Mouse (Mus musculus) liver, postnatal 0 days (tissue): ENCODE measurements at regions not wholly inside any gene's neighbourhood (a gene's known extent, or its start where the extent isn't known, plus 50 kb on each side); places are given as distances from the start of the nearest gene placed in this dataset.
A peak's percentile ranks its signal among the peaks of the same experiment; 100 is the strongest.

Source experiments
- ATAC-seq: fragments of 200-750 bp; cut with Nextera tagmentation; 2 replicates; pipeline ENCODE4 v1.8.0; 2017; ENCODE audit warnings: mild to moderate bottlenecking, moderate library complexity
- DNase-seq: peaks from one replicate; pipeline ENCODE4 v3.0.0-alpha.2; 2016
- H3K27ac ChIP-seq: fragments of 300-500 bp; sonication (generic); 2 replicates; pipeline ENCODE4 v1.5.1; 2014; ENCODE audit warnings: antibody characterized with exemption, moderate library complexity, mild to moderate bottlenecking, low read depth
- H3K27me3 ChIP-seq: fragments of 300-500 bp; sonication (generic); 2 replicates; pipeline ENCODE4 v1.6.1; 2014; ENCODE audit warnings: low read length, control low read depth, mixed read lengths; ENCODE audit not compliant: insufficient read depth
- H3K36me3 ChIP-seq: fragments of 300-500 bp; sonication (generic); replicated peaks from 2 replicates; pipeline ENCODE4 v1.6.1; 2014; ENCODE audit warnings: mild to moderate bottlenecking, control low read depth, low read length, moderate library complexity, mixed read lengths; ENCODE audit not compliant: insufficient read depth
- H3K4me1 ChIP-seq: fragments of 300-500 bp; sonication (generic); 2 replicates; pipeline ENCODE4 v1.6.1; 2014; ENCODE audit warnings: antibody characterized with exemption, mild to moderate bottlenecking, control low read depth; ENCODE audit not compliant: insufficient read depth
- H3K4me2 ChIP-seq: fragments of 300-500 bp; sonication (generic); 2 replicates; pipeline ENCODE4 v1.6.1; 2014; ENCODE audit warnings: low read depth, mild to moderate bottlenecking, low read length, moderate library complexity, mixed read lengths
- H3K4me3 ChIP-seq: fragments of 300-500 bp; sonication (generic); 2 replicates; pipeline ENCODE4 v1.5.1; 2014; ENCODE audit warnings: low read depth, low read length
- H3K9ac ChIP-seq: fragments of 300-500 bp; sonication (generic); replicated peaks from 2 replicates; pipeline ENCODE4 v1.6.1; 2014; ENCODE audit warnings: mild to moderate bottlenecking, moderate library complexity
- H3K9me3 ChIP-seq: fragments of 300-500 bp; sonication (generic); 2 replicates; pipeline ENCODE4 v1.6.1; 2016; ENCODE audit warnings: mild to moderate bottlenecking, control low read depth, low read length, mixed read lengths
- CTCF ChIP-seq: sonication (generic); IDR thresholded peaks from 2 replicates; pipeline ENCODE4 v1.5.1; 2016; ENCODE audit warnings: antibody characterized with exemption, low read depth
- EP300 ChIP-seq: IDR thresholded peaks from 2 replicates; pipeline ENCODE4 v1.6.1; 2016; ENCODE audit warnings: antibody characterized with exemption, low read depth, mild to moderate bottlenecking
- WGBS: fragments of 180-500 bp; shearing (Covaris S2); extraction: QIAGEN DNeasy Blood & Tissue Kit; methylation state at CpG from one replicate; pipeline ENCODE4 v1.1.7; 2014; ENCODE audit not compliant: insufficient replicate concordance; 5-methylcytosine and 5-hydroxymethylcytosine counted together

- Histone ChIP-seq H3K4me2 (no peak overlapping the region), H3K4me1 (peaks cover 17% of the 10 kb centered on the region), H3K27ac (no peak overlapping the region), H3K4me3 (no peak overlapping the region), H3K9me3 (no peaks in the 10 kb centered on the region), H3K9ac (no peak overlapping the region), H3K27me3 (no peaks in the 10 kb centered on the region), H3K36me3 (no peaks in the 10 kb centered on the region)
- TF ChIP-seq EP300 (no peak), CTCF (peak; percentile 46)
- 83% methylated on average over 5 of the region's 5 CpGs for WGBS
- no peak for ATAC-seq
- no peak for DNase-seq
Observed at GRCm38 (mm10) chr17:84030699-84031098, 157.0 kb downstream of the Zfp36l2 start.

GRCm38 (mm10) chr17:84028157-84028970 lies 159.4 kb downstream of the Zfp36l2 start:
- Histone ChIP-seq H3K9me3 (peaks cover 3% of the 10 kb centered on the region; the same call in 1 of the 2 replicates), H3K4me3 (no peak overlapping the region), H3K4me2 (peak overlapping the region; percentile 24), H3K36me3 (no peaks in the 10 kb centered on the region), H3K9ac (no peak overlapping the region), H3K27ac (no peak overlapping the region), H3K4me1 (peaks cover 8% of the 10 kb centered on the region), H3K27me3 (no peaks in the 10 kb centered on the region)
- TF ChIP-seq EP300: no peak
- TF ChIP-seq CTCF: peak; percentile 98
- DNase-seq: peak; percentile 90
- 21% methylated on average over 26 of the region's 27 CpGs for WGBS
- peak; percentile 77 for ATAC-seq

DNA sequence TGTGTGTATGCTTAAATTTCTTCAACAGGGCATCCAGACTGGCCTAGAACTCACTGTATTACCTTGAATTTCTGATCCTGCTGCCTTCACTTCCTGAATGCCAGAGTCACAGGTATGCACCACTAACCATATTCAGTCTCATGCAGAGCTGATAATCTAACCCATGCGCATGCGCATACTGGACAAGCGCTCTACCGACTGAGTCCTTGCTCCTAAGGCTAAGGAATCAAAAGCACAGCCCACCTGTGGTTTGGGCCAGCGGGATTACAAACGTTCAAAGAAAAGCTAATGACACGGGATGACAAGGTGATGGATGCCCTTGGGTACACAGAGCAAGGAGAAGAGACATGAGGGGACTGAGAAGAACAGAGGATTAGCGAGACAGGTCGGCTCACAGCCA lies 160.5 kb downstream of the Zfp36l2 start:
- no peak overlapping the region for H3K4me3 ChIP-seq
- peaks cover 3% of the 10 kb centered on the region; the same call in 1 of the 2 replicates for H3K9me3 ChIP-seq
- H3K4me2 ChIP-seq: no peak overlapping the region
- no peak overlapping the region for H3K27ac ChIP-seq
- no peak for ATAC-seq
- no peak overlapping the region for H3K9ac ChIP-seq
- no peaks in the 10 kb centered on the region for H3K36me3 ChIP-seq
- DNase-seq: no peak
- no peak for TF ChIP-seq EP300
- TF ChIP-seq CTCF: no peak
- 70% methylated on average over 9 of the region's 9 CpGs for WGBS
- no peaks in the 10 kb centered on the region for H3K27me3 ChIP-seq
- peaks cover 6% of the 10 kb centered on the region for H3K4me1 ChIP-seq

- H3K4me2 ChIP-seq: no peak overlapping the region
- no peaks in the 10 kb centered on the region for H3K36me3 ChIP-seq
- TF ChIP-seq CTCF (no peak), EP300 (no peak)
- no peak overlapping the region for H3K9ac ChIP-seq
- H3K27ac ChIP-seq: no peak overlapping the region
- no peaks in the 10 kb centered on the region for H3K27me3 ChIP-seq
- peak; percentile 68 for ATAC-seq
- DNase-seq: peak; percentile 74
- peaks cover 3% of the 10 kb centered on the region; the same call in 1 of the 2 replicates for H3K9me3 ChIP-seq
- no peak overlapping the region for H3K4me3 ChIP-seq
- H3K4me1 ChIP-seq: peaks cover 6% of the 10 kb centered on the region
- WGBS: 21% methylated on average over 9 of the region's 9 CpGs
Observed at GRCm38 (mm10) chr17:84026110-84026509, 161.6 kb downstream of the Zfp36l2 start.

GRCm38 (mm10) chr17:84022358-84022757 lies 165.4 kb downstream of the Zfp36l2 start:
- WGBS: 61% methylated on average over 7 of the region's 7 CpGs
- TF ChIP-seq EP300: no peak
- no peak for TF ChIP-seq CTCF
- ATAC-seq (no peak), DNase-seq (no peak)
- no peak overlapping the region for H3K9ac ChIP-seq
- H3K9me3 ChIP-seq: peaks cover 3% of the 10 kb centered on the region; the same call in 1 of the 2 replicates
- no peak overlapping the region for H3K4me2 ChIP-seq
- peaks cover 6% of the 10 kb centered on the region for H3K4me1 ChIP-seq
- no peaks in the 10 kb centered on the region for H3K27me3 ChIP-seq
- H3K27ac ChIP-seq: no peak overlapping the region
- H3K36me3 ChIP-seq: no peaks in the 10 kb centered on the region
- no peak overlapping the region for H3K4me3 ChIP-seq

GRCm38 (mm10) chr17:84018817-84019216 lies 168.9 kb downstream of the Zfp36l2 start:
- Histone ChIP-seq H3K36me3 (no peaks in the 10 kb centered on the region), H3K4me3 (no peak overlapping the region), H3K4me2 (no peak overlapping the region), H3K27ac (no peak overlapping the region), H3K9ac (no peak overlapping the region), H3K9me3 (no peaks in the 10 kb centered on the region), H3K27me3 (no peaks in the 10 kb centered on the region), H3K4me1 (no peaks in the 10 kb centered on the region)
- TF ChIP-seq CTCF (no peak), EP300 (no peak)
- 69% methylated on average over 1 of the region's 1 CpGs for WGBS
- DNase-seq (no peak), ATAC-seq (no peak)
